Mouse (Mus musculus): Measurements from ENCODE around the gene Macrod1.

Gene Macrod1

DNA sequence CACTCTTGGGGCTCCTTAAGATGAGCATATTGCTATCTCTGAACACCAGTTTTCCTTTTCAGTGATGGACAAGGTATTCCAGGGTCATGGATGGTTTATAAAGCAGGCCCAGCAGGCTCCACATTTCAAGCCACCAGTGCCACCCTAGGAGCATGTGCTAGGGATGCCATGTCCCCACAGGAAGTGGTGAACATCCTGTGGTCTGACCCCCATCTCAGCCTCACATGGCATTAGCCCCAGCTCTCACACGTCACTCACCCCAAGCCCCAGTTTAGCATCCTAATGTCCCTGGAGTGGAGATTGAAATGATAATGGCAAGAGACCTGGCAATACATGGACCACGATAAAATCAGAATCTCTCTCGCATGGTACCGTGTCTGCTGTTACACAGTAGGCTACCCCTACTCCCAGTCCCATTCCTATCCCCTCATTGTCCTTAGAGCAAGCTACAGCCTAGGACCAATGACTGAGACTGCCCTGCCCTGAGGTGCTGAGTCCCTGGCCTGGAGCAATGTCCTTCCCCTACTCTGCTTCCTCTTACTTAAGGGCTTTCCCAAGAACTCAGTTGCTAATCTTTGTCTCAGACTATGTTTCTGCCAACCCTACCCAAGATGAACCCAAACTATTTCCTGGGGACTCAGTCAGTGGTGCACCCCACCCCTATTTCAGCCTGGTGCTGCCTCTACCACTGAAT is 59.6 kb downstream of the Macrod1 start:
- DNase-seq: no peak

DNA sequence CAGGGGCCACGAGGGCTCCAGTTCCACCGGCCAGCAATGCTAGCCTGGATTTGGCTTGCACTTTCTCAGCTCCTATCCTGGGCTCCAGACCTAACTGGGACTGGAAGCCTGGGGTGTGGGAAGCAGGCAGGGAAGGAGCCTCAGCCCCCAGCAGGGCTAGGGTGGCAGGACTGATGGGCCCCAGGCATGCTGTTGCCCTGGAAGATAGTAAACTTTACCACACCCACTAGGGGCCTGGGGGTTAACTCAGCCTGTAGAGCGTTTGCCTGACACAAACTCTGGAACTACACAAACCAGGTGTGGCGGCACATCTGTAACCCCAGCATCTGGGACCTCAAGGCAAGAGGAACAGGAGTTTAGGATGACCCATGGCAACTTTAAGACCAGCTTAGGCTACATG is 60.5 kb downstream of the Macrod1 start:
- no peak for DNase-seq

DNA sequence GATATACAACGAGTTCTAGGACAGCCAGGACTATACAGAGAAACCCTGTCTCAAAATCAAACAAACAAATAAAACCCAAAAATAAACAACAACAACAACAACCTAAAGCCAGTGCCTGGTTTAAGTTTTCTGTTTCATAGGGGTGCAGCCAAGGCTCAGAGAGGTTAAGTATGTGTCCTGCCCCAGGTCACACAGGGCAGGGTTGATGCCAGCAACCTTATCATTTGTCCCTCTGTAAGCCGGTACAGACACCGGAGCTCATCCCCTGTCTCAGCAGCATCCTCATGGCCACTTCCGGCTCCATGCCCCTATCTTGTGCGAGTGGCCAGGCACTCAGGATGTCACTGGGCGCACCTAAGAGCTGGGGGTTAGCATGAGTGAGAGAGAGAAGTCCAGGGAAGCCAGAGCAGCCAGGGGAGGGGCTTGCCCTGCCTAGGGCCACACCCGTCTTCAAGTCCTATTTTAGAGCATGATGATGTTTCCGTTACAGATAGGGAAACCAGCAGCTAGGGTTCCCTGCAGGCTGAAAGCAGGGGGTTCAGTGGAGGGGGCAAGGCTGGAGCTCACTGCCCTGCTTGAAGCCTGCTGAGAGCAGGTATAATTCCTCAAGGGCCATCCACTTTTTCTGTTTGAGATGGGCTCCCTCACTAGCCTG is 61.2 kb downstream of the Macrod1 start:
- DNase-seq: no peak

DNA sequence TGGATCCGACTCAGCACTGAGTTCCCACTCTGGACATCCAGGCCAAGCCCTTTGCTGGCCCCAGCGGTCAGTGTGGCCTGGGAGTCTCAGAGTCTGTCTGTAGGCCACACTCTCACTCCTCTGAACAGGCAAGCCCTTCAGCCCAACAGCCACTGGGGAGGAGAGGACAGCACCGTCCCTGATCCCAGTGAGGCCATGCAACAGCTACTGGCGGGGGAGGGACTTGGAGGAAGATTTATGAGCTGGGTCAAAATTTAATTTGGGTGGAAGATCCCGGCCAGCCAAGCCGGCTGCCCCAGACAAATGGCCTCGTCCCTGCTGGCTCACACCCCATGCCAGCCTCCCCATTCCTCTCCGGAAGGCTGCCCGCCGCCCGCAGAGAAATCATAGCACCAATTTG is 64.6 kb downstream of the Macrod1 start:
- peak; percentile 63 for DNase-seq

DNA sequence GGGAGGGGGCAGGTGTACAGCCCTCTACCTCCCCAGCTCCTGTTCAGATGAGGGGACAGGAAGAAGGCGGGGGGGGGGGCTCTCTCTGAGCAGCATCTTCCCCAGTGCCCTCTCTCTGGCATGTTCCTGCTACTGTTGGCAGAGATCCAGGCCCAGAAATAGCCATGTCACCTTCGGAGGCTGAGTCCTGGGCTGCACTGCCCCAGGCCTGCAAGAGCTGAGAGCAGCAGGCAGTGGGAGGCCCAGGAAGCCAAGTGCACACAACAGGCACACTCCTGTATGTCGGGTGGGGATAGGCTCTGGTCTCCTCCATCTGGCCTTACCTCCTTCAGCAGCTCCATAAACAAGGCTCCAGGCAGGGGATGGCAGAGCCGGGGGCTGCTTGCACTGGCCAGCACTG is 65.7 kb downstream of the Macrod1 start:
- DNase-seq: no peak

DNA sequence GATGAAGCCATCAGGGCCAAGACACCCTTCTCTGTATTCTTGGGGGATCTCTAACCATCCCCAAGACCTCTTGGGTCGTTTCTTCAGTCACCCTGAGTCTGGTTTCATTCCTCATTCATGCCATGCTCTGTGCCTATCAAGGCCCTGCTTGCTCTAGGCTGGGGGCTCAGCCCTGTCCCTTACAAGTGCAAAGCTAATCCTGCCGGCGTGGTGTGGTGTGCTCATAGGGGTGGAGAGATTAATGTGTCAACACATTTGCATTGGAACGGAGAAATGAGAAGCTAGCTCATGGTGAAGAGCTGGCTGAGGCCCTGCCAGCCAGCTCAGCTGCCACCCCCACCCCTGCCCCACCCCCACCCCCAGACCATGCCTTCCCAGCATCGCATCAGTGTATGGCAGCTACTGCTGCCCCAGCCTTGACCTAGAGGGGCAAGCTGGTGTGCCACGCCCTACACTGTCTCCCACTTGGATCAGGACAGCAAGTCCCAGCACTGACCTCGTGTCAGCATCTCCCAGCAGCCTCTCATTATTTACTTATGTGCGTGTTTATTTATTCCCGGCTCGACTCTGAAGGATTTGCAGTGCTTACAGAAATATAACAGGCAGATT is 66.2 kb downstream of the Macrod1 start:
- no peak for DNase-seq

DNA sequence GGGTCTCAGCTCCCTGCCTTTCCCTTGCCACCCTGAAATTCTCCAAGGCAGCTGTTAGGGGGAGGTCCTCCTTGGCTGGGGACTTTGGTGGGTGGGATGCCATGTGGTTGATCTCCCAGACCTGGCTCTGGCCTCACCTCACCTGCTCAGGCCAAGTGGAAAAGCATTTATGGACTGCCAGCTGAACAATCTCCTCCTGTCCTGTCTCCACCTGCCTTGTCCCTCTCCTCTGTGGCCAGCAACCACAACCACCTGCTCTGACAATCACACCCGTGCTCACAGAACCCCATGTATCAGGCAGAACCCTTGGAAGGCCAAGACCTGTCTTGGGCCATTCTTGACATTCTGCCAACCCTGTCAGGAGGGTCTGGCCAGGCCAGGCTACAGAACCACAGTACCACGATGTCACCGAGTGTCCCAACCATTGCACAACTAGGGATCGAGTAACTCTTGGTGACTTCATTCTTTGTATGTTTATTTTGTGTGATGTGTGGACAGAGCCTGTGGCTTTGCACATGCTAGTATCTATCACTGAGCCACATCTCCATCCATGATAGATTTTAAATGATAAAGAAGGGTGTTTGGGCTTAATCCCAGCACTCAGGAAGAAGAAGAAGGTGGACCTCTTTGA is 69.0 kb downstream of the Macrod1 start:
- DNase-seq: no peak

DNA sequence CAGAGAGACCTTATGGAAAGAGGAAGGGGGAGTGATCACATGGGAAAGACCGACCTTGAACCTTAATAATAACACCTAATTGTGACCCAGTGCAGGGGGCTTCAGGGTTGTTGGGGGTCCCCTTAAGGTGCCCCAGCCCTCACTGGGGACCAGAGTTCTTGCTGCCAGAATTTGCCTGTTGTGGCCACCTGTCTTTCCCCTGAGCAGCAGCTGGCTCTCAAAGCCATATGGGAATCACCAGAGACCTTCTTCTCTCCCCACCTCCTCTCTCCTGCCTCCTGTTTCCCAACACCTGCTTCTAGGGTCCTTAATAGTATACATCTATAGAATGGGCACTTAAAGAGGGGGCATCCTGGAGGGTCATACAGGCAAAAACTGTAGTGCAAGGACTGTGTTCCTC is 69.6 kb downstream of the Macrod1 start:
- no peak for DNase-seq

DNA sequence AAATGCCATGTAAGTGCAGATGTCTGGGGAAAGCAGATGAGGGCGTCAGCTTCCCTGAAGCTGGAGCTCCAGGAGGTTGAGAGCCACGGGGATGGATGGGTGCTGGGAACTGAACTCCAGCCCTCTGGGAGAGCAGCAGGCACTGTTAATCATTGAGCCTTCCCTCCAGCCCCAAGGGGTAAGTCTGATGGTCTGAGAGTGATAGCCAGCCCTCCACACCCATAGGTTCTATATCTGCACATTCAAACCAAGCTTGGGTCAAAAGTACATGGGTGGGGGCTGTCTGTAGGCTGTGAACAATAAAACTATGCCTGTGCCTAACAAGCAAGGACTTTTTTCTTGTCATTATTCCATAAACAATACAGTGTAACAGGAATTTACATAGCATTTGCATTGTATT is 70.3 kb downstream of the Macrod1 start:
- DNase-seq: no peak

DNA sequence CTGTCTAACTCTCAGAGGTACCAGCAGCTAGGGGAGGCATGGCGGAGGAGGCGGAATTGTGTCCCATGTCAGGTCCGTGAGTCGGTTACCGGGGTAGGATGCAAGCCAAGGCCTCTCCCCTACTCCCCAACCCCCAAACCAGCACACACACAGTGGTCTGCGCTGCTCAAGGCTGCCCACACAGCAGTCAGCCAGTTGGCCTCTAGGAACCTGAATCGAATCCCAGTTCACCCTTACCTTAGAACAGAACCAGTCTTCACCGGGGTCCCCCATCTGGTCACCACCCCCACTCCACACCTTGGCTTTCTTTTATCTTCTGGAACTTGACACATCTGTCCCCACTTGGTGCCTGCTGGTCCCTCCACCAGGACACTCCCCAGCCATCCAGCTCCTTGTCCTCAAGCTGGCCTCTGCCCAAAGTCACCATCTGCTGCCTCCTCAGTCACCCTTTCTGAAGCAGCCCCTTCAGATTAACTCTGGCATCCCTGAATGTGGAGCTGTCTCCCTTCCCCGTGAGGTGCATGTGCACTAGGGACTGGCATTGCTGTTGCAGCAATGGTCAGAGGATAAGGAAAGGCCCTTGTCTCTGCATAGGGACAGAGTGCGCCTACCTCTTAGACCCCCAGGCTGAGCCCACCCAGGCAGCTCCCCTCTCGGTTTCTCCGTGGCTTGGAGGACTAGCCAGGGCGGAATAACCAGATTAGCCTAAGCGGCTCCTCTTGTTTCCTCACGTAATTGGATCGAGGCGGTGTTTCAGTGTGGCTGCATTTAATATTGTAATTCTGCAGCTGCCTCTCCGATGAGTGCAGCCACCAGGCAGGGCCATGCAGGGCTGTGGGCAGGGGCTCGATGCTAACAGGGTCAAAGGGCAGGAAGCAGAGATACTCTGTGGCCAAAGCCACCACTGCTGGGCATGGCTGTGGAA is 72.2 kb downstream of the Macrod1 start:
- DNase-seq: peak; percentile 66

DNA sequence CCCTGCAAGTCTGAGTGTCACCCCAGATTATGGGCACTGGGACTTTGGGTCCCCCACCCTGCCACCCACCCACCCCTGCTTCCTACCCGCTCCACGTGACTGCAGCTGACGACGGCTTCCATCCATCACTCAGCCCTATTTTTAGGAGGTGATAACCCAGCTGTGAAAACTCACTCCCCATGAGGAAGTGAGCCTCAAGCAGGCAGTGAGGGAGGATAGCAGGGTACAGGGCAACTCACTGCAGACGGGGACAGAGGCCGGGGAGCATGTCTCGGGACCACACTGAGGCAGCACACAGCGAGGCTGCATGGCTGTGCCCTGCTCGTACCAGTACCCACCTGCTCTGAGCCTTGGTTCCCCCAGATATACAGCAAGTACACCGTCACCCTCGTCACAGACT is 73.7 kb downstream of the Macrod1 start:
- no peak for DNase-seq

DNA sequence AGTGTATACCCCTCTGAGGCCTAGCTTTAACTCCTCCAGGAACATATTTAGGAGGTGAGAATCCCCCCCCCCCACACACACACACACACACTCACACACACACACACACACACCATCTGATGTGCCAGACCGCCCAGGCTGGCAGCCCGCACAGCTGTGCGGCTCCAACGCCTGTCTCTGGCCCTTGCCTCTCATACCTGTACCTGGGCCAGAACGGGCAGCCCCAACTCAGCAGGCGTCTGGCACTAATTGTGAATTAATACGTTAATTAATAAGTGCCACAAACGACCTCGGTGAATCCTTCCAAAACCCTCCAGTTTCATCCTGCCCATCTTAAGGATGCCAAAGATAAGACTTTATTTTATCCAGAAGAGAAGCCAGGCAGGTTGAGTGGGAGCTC is 76.8 kb downstream of the Macrod1 start:
- no peak for DNase-seq

DNA sequence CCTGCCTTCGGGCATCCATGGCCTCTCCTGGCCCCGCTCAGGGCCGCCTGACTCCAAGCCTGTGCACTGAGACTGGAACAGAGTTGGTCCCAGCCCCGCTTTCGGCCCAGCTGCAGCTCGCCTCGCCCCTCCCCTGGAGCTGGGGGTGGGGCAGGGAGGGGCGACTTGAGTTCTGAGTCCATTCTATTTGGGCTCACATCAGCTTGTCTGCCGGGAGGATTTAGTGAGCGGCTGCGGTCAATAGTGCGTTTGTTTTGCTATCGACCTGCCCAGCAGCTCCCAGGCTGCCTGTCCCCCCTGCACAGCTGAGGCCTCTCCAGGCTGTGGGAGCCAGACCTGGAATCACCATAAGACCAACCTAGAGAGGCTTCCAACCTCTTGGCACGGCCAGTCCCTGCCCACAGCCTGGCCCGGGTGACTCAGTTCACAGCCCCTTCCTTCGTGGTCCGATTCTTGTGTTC is 78.1 kb downstream of the Macrod1 start:
- DNase-seq: no peak

DNA sequence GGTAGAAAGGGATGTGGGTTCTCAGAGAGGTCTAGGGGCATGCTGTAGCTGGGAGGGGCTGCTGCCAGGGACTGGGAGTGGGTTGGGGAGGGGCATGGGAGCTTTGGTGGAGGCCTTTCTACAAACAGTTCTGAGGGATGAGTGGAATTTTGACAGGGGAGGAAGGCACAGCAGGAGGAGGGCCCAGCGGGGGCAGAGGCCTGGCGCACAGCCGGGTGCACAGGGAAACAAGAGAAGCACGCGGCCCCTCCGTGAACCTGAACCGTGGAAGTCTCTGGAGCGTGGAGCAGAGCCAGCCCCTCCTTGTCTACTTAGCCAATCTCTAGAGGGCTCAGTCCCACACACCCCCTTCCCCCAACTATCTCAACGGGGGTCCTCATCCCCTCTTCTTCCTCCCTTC is 78.9 kb downstream of the Macrod1 start:
- DNase-seq: peak; percentile 58

DNA sequence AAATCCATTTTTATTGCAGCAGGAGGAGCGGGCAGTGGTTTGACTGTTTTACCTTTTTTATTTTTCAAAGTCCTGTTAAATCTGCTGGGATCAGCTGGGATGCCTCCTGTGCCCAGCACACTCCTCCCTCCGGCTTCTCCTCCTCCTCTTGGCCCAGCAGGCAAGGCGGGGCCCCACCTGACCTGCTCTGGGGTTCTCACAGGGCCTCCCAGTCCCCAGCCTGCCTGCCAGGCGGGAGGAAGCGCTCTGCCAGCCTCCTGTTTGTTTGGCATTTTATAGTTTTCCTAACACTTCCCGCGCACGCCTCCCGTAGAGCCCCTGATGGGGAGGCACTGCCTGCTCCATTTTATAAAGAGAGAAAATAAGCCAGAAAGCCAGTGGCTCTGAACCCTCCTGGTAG is 79.4 kb downstream of the Macrod1 start:
- DNase-seq: peak; percentile 69

DNA sequence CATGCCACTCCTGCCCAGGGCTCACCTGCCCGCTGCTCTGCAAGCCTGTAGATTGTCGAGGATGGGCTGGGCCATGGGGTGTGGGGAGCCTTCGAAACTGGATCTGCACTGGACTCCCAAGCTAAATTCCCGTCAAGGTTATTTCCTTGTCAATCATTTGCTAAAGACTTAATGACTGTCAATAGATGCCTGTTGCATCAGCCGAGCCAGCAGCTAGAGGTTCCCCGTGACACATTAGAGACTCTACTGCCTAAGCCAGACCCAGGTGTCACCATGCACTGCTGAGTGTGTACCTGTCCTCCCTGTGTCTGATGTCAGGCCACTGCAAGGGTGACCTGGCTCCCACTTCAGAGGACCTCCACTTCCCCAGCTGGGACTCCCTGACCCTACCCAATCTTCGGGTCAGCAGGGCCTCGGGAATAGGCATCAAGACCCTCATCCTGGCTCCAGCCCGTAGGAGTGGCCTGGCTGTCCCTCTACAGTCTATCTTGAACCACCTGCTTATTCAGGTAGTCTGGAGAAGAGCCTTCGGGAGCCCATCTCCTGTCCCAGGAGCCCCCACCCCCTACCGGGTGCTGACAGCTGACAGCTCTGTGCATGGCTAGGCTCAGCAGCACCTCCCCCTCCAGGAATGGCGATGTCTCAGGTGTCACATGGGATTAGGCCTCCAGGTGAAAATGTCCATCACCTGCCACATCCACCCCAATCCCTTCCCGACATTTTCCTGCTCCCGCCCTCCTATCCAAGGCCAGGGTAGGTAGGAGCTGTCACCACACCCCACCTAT is 80.3 kb downstream of the Macrod1 start:
- no peak for DNase-seq

DNA sequence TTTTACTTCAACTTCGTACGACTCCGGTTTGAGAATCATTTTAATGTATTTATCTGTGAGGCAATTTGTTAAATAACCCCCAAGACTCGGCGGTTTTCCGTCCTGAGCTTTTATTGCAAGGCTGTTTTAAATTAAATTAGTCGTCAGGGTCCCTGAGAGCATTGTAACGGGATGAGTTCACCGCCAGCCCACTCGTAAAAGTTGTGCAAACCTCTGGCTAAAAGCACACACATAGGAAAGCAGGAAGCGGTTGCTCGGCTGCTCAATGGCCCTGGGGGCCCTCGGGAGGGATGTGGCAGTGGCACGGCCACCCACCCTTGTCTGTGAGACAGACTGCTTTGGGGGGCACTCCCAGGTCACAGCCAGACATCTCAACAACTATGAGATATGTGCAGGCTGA is 81.7 kb downstream of the Macrod1 start:
- DNase-seq: no peak

DNA sequence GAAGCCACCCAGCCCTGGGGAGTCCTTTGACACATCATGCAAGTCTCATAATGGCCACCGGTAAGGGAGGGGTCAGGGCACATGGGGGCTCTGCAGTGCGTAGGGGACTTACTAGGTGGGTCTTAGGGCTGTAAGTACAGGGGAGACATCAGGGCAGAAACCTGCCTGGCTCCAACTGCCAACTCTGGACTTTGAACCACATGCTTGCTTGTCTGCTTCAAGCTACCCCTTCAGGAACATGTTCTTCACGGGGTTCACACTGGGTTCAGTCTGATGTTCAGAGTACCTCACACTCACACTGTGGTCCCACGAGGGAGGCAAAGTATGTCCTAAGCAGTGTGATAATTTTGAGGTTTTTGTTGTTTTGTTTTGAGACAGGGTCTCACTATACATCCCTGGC is 82.7 kb downstream of the Macrod1 start:
- no peak for DNase-seq

DNA sequence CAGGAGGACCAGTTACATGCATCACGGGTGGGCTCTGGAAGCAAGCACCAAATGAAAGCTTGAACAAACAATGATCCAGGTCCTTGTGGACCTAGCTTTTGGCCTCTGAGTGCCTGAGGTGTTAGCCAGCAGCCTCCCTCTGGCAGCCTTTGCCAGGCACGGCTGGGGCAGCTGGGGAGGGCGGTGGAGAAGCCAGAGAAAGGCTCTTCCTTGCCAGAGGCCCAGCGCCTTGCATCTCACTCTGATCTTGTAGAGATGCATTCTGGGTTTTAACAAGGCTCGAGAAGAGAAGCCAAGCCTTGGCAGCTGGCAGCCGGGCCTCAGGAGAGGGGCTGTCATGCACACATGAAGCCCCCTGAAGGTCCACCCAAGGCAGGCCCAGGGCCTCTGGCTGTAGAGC is 83.8 kb downstream of the Macrod1 start:
- DNase-seq: no peak

DNA sequence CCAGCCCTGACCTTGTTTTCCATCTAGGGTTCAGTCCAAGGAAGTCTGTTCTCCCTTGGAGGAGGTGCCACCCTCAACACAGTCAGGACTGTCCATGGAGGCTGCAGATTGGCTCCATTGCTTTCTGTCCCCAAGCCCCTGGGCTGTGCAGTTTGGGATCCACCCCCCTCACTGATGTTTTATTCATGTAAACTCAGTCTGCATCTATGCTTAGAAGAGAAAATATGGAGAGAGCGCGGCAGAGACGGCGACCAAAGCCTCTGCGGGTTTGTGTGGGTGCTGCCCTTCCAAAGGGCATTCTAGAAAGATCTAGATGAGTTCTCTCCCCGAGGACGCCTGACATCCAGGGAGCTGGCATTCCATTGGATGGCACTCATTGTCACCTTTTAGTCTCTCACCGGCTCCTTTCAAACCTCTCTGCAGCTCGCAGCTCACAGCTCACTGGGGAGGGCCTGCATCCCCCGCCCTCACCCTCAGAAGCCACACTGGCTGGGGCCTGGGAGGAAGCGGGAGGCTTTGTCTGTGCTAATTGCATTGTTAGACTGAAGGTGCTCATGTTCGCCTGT is 84.3 kb downstream of the Macrod1 start:
- no peak for DNase-seq

DNA sequence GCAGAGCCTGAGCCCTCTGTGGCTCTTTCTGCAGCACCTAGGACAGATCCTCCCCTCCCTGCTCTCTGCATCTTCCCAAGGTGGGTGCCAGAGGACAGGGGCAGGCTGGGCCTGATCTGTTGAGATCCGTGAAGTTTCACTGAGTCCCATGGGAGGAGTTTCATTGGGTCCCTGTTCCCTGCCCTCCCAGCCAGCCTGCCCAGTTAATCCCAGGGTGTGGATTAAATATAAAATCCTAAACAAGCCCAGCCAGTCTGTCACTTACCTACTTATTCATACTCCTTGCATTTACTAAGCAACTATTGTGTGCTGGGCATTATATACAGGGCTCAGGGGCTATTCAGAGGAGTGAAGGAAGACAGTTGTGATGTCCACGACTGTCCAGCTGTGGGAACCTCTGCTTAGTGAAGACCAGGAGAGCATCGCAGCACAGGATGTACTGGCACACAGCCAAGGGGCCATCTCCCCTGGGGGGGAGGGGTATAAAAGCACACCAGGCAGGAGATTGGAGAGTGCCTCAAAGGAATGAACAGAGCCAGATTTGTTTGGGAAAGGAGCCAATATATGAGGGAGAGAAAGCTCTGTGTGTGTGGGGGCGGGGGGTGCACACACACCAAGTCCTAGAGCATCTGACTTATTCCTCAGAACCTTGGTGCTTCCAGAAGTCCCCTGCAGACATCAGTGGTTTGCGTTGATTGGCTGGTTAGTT is 85.8 kb downstream of the Macrod1 start:
- no peak for DNase-seq

Data from cerebellum, adult 11 months (tissue).